Comparison of ENCODE assay signal across 8 mouse cellular contexts in the genomic region with DNA sequence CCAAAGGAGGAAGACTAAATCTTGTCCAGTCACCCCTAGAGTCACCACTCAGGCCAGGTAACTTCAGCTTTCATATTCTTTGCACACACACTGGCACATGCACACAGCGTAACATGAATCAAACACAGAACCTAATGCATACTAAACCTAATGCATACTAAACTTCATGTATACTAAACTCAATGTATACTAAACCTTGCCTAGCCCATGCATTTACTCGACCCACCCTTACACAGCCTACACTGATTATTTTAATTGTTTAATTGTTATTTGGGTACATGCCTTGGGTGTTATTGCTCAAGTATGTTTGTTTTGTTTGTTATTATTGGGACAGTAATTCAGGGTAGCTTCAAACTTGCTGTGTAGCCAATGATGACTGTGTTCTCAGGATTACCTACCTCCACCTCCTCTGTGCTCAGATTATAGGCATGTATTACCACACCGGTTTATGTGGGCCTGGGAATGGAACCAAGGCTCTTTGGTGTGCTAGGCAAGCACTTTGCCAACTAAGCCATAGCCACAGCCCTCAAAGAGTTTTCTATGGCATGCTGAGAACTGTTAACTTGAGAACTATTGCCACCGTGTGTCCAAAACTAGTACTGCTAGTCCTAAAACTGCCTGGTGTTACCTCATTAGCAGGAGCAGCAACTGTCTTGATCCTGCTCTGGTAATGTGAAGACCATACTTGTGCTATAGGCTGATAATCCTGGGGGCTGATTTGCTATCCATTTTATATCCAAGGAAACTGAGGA. TPM values are rescaled to one million over a fixed set of nuclear protein-coding genes. Genes with fewer than 3 reads are reported as not detected.
A peak's percentile ranks its signal among the peaks of the same experiment; 100 is the strongest.
DNase-seq lines count a peak whose midpoint lies in the region.

No protein-coding gene starts in this region.

- peak; percentile 8 for DNase-seq in cerebellum, adult 11 months
- DNase-seq in cerebellum, adult 11-12 months, result no peak
- DNase-seq in cerebellum, postnatal 36 days, result peak; percentile 10 to 38
- DNase-seq in frontal cortex, postnatal 36 days (ENCODE audit: low spot score in 2 of 2), result peak; percentile 62 to 85
- peak; percentile 61 for DNase-seq in hindlimb bud, embryonic 11.5 days (ENCODE audit: extremely low spot score, low read depth, low spot score)
- peak; percentile 36 to 74 for DNase-seq in layer of hippocampus, postnatal 36 days
- peak; percentile 84 for DNase-seq in lung, postnatal 14 days
- DNase-seq in right cerebral cortex, adult 2 months (ENCODE audit: low spot score in 2 of 2), result peak; percentile 78 to 86

RNA-seq across cellular contexts. Expression of a gene that starts 28.4 kb away (rescaled TPM):
- total RNA-seq in layer of hippocampus, postnatal 36 days (2021), result under 1 TPM; 0.86 to 0.87 TPM

RNA-seq across cellular contexts. Expression of a gene that starts 39.9 kb away (rescaled TPM):
- total RNA-seq in layer of hippocampus, postnatal 36 days (2021), result 1 to 10 TPM; 2.2 to 4.2 TPM
